Mouse (Mus musculus) myocyte (in vitro differentiated cells): Measurements from ENCODE around the gene Ptgdr.

Source experiments
- CEBPB ChIP-seq: IDR thresholded peaks from 2 replicates; pipeline ENCODE4 v1.6.1; 2011; ENCODE audit warnings: mild to moderate bottlenecking, moderate library complexity; ENCODE audit not compliant: poor library complexity, insufficient read depth, severe bottlenecking
- E2F4 ChIP-seq: IDR thresholded peaks from one replicate; pipeline ENCODE4 v1.6.1; 2011; ENCODE audit warnings: mild to moderate bottlenecking, control low read depth, moderate library complexity; ENCODE audit not compliant: insufficient read depth
- MAX ChIP-seq: IDR thresholded peaks from one replicate; pipeline ENCODE4 v1.6.1; 2011; ENCODE audit warnings: low read depth, mild to moderate bottlenecking, control low read depth
- MYOD1 ChIP-seq, 3 experiments: IDR thresholded peaks; one replicate each; pipeline ENCODE4 v1.6.1; 2011; ENCODE audit warnings: control low read depth in 2 of 3, low read depth in 2 of 3, mild to moderate bottlenecking in 2 of 3, moderate library complexity in 1 of 3; ENCODE audit not compliant: insufficient read length in 2 of 3, control insufficient read depth in 1 of 3
- MYOG ChIP-seq, 3 experiments: IDR thresholded peaks; one replicate each; pipeline ENCODE4 v1.6.1; 2011; ENCODE audit warnings: control low read depth in 2 of 3, low read depth in 2 of 3, mild to moderate bottlenecking in 2 of 3; ENCODE audit not compliant: insufficient read length in 2 of 3, control insufficient read depth in 1 of 3, insufficient read depth in 1 of 3
- POLR2A ChIP-seq: IDR thresholded peaks from one replicate; pipeline ENCODE4 v1.6.1; 2011; ENCODE audit warnings: low read depth, mild to moderate bottlenecking, control low read depth, moderate library complexity; ENCODE audit not compliant: insufficient read length
- POLR2AphosphoS2 ChIP-seq: IDR thresholded peaks from one replicate; pipeline ENCODE4 v1.6.1; 2011; ENCODE audit warnings: low read depth, control low read depth; ENCODE audit not compliant: insufficient read length
- REST ChIP-seq: IDR thresholded peaks from one replicate; pipeline ENCODE4 v1.6.1; 2011; ENCODE audit warnings: mild to moderate bottlenecking, control low read depth, moderate library complexity; ENCODE audit not compliant: insufficient read depth, insufficient read length
- SRF ChIP-seq: IDR thresholded peaks from one replicate; pipeline ENCODE4 v1.6.1; 2011; ENCODE audit warnings: low read depth; ENCODE audit not compliant: control insufficient read depth, insufficient read length
- TCF12 ChIP-seq: IDR thresholded peaks from one replicate; pipeline ENCODE4 v1.6.1; 2011; ENCODE audit warnings: mild to moderate bottlenecking, control low read depth; ENCODE audit not compliant: poor library complexity, insufficient read depth, severe bottlenecking
- TCF3 ChIP-seq: IDR thresholded peaks from one replicate; pipeline ENCODE4 v1.6.1; 2011; ENCODE audit warnings: low read depth, control low read depth; ENCODE audit not compliant: insufficient read length
- USF1 ChIP-seq: IDR thresholded peaks from one replicate; pipeline ENCODE4 v1.6.1; 2011; ENCODE audit warnings: low read depth, mild to moderate bottlenecking, control low read depth, moderate library complexity

- TF ChIP-seq POLR2A (no peak), CEBPB (no peak), POLR2AphosphoS2 (no peak), MAX (no peak), MYOD1 (IDR thresholded peaks at IDR 0.05; ENCODE audit: control insufficient read depth in 1 of 3, insufficient read length in 2 of 3, low read depth in 2 of 3) (no peak), USF1 (no peak), MYOG (IDR thresholded peaks at IDR 0.05; ENCODE audit: control insufficient read depth in 1 of 3, insufficient read depth in 1 of 3, insufficient read length in 2 of 3, low read depth in 2 of 3) (no peak), E2F4 (no peak), TCF12 (no peak), TCF3 (no peak), REST (no peak), SRF (no peak)
Observed at GRCm38 (mm10) chr14:44861161-44861560, 2.0 kb upstream of the Ptgdr start.
